Mouse (Mus musculus): ENCODE results near the gene Gpr68. TPM values are rescaled to one million over a fixed set of nuclear protein-coding genes. Genes with fewer than 3 reads are reported as not detected.
A peak's percentile ranks its signal among the peaks of the same experiment; 100 is the strongest.

The Gpr68 gene
- 0.08 TPM for polyA plus RNA-seq (2021)

DNA sequence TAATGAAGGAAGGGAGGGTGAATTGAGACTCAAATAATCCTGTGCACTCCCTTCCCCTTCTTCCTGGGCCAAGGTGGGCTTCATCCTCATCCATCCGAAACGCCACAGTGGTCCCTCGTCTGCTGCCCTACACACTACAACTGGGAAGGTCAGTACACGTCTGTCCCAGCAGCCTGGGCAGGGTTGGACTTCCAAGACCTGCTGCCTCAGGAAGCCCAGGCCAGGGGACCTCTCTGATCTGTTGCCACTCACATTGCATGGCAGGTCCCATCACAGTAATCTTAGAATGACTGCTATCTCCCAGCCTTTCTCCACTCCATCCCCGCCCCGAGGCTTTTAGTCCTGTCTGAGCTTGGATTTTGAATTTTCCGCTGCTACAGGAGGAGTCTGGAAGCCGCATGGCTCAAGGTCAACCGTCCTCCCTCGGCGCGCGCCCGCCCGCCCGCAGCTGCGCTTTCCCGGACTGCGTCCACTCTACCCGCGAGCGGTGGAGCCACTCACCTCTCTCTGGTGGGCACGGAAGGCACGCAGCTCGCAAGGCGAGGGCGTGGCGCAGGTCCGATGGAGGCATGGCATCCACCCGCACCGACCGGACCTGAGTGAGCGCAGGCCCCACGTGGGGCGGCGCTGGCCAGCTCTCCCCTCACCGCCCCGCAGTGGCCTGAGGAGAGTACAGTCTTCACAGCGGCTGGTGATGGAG, at the start of gene Gpr68:
Gpr68 (minus strand) TSS at position 601 of the 700 bp plus-strand sequence.
- ATAC-seq = no peak
- DNase-seq (ENCODE audit: low read depth, low spot score) = no peak

DNA sequence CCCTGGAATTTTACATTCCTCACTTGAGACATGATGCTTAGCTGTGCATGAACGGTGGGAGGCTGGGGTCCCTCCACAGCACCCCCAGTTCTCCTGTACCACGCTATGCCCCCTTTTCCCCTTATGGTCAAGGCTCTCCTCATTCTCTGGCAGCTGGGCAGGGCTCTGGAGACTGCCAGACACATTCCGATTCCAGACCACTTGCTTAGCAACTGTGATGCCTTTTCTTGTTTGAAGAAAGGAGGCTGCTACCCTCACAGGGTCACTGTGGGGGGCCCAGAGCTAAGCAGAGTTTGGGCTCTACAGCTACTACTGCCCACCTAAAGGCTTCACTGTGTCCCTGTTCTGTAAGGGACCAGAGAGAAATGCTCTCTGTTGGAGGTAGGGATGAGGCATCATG, 49.3 kb upstream of the Gpr68 start:
- in situ Hi-C loops (cut with MboI; ENCODE audit: low pct_unique_long_range_greater_than_20kb) = loop anchor here (5.0 kb wide), 1 partner anchor 70 kb away; the partner anchor contains the start of gene Ccdc88c
- no peak for DNase-seq (ENCODE audit: low read depth, low spot score)
- POLR2A ChIA-PET = no interaction called here
- CTCF ChIA-PET = interaction anchor here (0.6 to 6.5 kb wide), 17 partner anchors 8 to 92 kb away, joined by 3 to 60 read pairs (median 4); partner anchors contain the start of gene Ccdc88c
- no peaks in the 10 kb centered on the region for H3K27me3 ChIP-seq
- no peak for TF ChIP-seq CTCF (IDR thresholded peaks at IDR 0.05)
- no peak for ATAC-seq

More for the DNA sequence above, at the start of gene Gpr68:
- no peak for TF ChIP-seq CTCF (IDR thresholded peaks at IDR 0.05)
- POLR2A ChIA-PET = no interaction called here
- H3K27me3 ChIP-seq = no peaks in the 10 kb centered on the region
- CTCF ChIA-PET = no interaction called here
- in situ Hi-C loops (cut with MboI; ENCODE audit: low pct_unique_long_range_greater_than_20kb) = no loop called here

DNA sequence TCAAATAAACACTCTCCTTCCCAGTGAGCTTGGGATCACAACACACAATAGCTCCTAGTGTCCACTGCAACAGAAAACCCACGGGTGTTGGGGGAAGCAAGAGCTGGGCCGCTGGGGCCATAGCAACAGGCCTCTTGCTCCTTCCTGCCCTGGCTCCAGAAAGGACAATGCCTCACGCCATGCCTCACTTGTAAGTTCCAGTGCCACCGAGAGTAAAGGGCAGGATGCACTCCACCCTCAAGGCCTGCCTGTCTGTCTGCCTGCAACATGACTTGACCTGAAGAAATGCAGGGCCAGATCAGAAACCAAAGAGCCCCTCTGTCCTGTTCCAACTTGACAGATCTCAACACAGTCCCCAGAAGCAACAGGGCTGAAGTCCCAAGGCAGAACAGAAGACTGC, 48.8 kb upstream of the Gpr68 start:
- ATAC-seq = no peak
- TF ChIP-seq CTCF (IDR thresholded peaks at IDR 0.05) = no peak
- DNase-seq (ENCODE audit: low read depth, low spot score) = no peak
- in situ Hi-C loops (cut with MboI; ENCODE audit: low pct_unique_long_range_greater_than_20kb) = loop anchor here (5.0 kb wide), 1 partner anchor 70 kb away; the partner anchor contains the start of gene Ccdc88c
- ChIA-PET CTCF (interaction anchor here (0.9 to 6.5 kb wide), 3 partner anchors 31 to 78 kb away, joined by 3 to 60 read pairs (median 6); partner anchors contain the start of gene Ccdc88c), POLR2A (no interaction called here)
- H3K27me3 ChIP-seq = no peaks in the 10 kb centered on the region

DNA sequence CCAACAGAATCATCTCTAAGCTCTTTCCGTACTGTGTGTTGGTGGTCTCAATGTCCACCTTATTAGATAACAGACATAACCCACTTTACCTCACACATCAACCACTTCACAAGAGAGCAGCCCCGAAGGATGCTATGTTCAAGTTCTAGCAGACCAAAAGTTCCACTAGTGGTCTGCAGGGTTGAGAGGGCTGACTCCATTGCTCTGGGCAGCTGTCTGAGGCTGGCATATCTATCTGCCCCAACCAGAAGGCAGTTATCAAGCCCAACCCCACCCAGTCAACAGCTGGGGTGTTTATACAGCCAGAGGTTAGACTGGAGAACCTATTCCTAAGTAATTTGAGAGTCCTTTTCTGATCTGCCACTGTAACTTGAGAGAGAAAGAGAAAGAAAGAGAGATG, 48.0 kb upstream of the Gpr68 start:
- no peak for ATAC-seq
- in situ Hi-C loops (cut with MboI; ENCODE audit: low pct_unique_long_range_greater_than_20kb) = loop anchor here (5.0 kb wide), 1 partner anchor 71 kb away; the partner anchor contains the start of gene Ccdc88c

DNA sequence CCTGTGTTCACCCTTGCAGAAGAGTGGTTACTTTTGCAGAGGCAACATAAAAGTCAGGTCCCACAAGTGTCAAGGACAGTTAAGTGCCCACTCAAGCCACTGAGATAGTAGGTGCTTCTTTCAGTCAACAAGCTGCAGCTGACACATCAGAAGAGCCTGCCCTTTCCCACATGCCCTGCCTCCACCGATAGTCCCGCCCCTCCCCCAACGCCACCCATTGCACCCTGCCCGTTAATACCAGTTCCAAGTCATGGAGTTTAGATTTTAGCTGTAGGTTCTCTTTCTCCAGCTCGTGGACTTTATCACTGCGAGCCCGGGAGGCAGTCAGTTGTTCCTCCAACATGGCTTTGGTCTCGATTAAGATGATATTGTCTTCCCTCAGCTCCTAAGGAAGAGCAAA, 45.9 kb upstream of the Gpr68 start:
- no peaks in the 10 kb centered on the region for H3K27me3 ChIP-seq
- DNase-seq (ENCODE audit: low read depth, low spot score) (no peak), ATAC-seq (no peak)
- ChIA-PET POLR2A (interaction anchor here (1.9 kb wide), 1 partner anchor 76 kb away, joined by 4 read pairs; no protein-coding TSS in a partner anchor), CTCF (interaction anchor here (4.0 kb wide), 1 partner anchor 79 kb away, joined by 64 read pairs; the partner anchor contains the start of gene Ccdc88c)
- in situ Hi-C loops (cut with MboI; ENCODE audit: low pct_unique_long_range_greater_than_20kb) = no loop called here
- TF ChIP-seq CTCF (IDR thresholded peaks at IDR 0.05) = no peak

More for the DNA sequence above, 48.0 kb upstream of the Gpr68 start:
- no peak for TF ChIP-seq CTCF (IDR thresholded peaks at IDR 0.05)
- no peaks in the 10 kb centered on the region for H3K27me3 ChIP-seq
- ChIA-PET POLR2A (no interaction called here), CTCF (interaction anchor here (1.0 to 6.5 kb wide), 3 partner anchors 9 to 73 kb away, joined by 4 to 60 read pairs (median 4); partner anchors contain the start of gene Ccdc88c)
- DNase-seq (ENCODE audit: low read depth, low spot score) = no peak

DNA sequence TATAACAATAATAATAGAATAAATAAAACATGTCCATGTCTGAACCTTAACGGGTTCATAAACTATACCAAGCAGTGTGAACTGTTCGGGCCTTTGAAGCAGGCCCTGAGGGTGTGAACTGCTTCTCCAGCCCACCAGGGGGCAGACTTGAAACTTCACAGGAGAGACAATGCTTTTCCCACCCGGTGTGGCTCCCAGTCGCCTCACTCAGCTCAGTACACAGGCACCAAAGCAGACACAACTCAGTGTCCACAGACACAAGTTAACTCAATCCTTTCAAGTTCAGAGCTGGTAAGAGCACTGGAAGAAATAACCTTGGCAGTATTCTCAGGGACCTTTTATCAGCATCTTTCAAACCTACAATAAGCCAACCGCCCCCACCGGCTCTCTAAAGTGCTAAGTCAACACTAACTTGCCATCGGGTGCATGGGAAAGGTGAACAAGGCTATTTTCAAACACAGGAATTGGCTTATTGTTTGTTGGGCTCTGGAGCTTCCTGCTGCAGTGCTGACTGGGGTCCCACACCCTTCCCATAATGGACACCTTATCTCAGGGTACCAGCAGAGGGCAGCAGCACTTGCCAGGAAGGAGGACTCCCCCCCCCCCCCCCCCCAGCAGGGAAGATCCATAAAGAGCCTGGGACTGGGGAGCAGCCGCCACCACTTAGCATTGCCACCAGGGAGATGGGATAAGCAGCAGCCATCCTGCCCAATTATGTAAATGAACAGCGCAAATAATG, 44.4 kb upstream of the Gpr68 start:
- in situ Hi-C loops (cut with MboI; ENCODE audit: low pct_unique_long_range_greater_than_20kb) = no loop called here
- ATAC-seq = peak; percentile 85
- DNase-seq (ENCODE audit: low read depth, low spot score) = peak; percentile 15
- ChIA-PET CTCF (interaction anchor here (0.5 to 4.0 kb wide), 23 partner anchors 9 to 426 kb away, joined by 3 to 64 read pairs (median 4); partner anchors contain the start of gene Ccdc88c), POLR2A (no interaction called here)
- no peak for TF ChIP-seq CTCF (IDR thresholded peaks at IDR 0.05)
- H3K27me3 ChIP-seq = no peaks in the 10 kb centered on the region

DNA sequence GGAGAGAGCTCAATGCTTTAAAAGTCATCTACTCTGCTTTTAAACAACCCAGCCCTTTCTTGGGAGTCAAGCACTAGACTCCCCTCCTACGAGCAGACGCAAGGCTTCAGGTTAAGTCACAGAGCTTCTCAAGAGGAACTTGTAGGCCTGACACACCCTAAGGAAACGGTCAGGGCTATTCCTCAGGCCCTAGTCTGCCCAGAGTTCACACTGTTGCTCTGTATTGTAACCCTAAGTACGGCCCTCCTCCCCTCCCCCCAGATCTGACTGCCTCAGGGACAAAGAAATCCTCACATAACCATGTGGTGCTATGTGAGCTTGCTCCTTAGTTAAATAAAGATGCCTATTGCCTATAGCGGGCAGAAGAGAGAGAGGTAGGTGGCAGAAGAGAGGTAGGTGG, 41.1 kb upstream of the Gpr68 start:
- POLR2A ChIA-PET = no interaction called here
- no peak for TF ChIP-seq CTCF (IDR thresholded peaks at IDR 0.05)
- ATAC-seq (no peak), DNase-seq (ENCODE audit: low read depth, low spot score) (no peak)
- in situ Hi-C loops (cut with MboI; ENCODE audit: low pct_unique_long_range_greater_than_20kb) = no loop called here
- CTCF ChIA-PET = interaction anchor here (1.0 to 1.7 kb wide), 2 partner anchors 9 to 12 kb away, joined by 3 to 4 read pairs; no protein-coding TSS in a partner anchor
- H3K27me3 ChIP-seq = no peaks in the 10 kb centered on the region

DNA sequence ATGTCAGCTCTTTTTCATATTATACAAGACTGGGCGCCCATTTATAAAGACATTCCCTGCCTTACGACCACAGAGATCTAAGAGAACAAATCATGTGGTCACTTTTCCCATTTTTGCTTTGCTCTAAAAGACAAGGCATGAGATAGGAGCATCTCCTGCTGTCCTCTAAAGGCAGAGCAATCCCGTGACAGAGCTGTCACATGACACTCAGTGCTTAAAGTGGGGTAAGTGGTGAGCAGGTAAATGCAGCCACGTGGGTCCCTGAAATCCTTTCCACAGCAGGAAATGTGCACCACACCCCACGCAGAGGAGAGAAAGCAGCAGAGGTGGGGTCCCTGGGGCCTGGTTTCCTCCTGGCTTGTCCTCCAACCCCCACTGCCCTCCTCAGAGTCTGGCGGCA, 40.0 kb upstream of the Gpr68 start:
- CTCF ChIA-PET = interaction anchor here (1.0 to 1.7 kb wide), 2 partner anchors 10 to 11 kb away, joined by 3 to 4 read pairs; no protein-coding TSS in a partner anchor
- in situ Hi-C loops (cut with MboI; ENCODE audit: low pct_unique_long_range_greater_than_20kb) = no loop called here

DNA sequence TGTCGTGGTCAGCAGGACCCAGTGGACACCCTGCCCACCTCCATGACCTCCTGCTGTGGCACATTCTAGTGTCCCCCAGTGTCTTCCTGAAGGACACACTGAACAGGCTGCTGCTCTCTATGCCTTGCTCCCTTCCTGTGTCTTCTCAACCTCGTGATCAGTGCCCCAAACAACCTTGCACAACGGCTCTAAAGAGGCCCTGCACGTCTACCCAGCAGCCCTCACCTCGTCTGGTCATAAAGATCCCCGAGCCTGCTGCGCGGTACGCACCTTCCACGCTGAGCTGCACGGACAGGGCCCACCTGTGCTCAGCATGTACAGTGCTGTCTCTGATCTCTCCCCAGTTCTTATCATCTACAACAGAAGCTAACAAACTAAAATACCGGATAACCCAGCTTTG, 38.0 kb upstream of the Gpr68 start:
- in situ Hi-C loops (cut with MboI; ENCODE audit: low pct_unique_long_range_greater_than_20kb) = no loop called here
- ATAC-seq (no peak), DNase-seq (ENCODE audit: low read depth, low spot score) (no peak)
- no peak for TF ChIP-seq CTCF (IDR thresholded peaks at IDR 0.05)
- CTCF ChIA-PET = interaction anchor here (1.1 kb wide), 1 partner anchor 10 kb away, joined by 4 read pairs; no protein-coding TSS in a partner anchor
- H3K27me3 ChIP-seq = no peaks in the 10 kb centered on the region
- POLR2A ChIA-PET = interaction anchor here (1.2 kb wide), 1 partner anchor 20 kb away, joined by 3 read pairs; no protein-coding TSS in a partner anchor

More for the DNA sequence above, 40.0 kb upstream of the Gpr68 start:
- no peak for TF ChIP-seq CTCF (IDR thresholded peaks at IDR 0.05)
- DNase-seq (ENCODE audit: low read depth, low spot score) (no peak), ATAC-seq (no peak)
- POLR2A ChIA-PET = no interaction called here
- H3K27me3 ChIP-seq = no peaks in the 10 kb centered on the region

DNA sequence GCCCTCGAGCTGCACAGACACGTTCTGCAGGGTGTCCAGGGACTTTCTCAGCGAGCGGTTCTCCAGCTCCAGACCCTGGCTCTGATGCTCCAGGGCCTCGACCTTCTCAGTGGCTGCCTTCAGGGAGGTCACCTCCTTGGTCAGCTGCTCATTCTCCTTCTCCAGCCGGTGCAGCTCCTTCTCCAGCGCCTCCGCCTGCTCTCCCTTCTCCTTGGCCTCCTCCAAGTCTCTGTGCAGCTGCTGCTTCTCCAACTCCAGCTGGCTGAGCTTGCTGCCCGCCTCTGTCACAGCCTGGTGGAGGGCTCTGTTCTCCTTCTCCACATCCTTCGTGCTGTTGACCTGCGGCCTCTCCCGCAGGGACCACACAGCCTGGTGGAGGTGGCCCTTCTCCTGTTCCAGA, 37.5 kb upstream of the Gpr68 start:
- ChIA-PET POLR2A (no interaction called here), CTCF (interaction anchor here (0.8 kb wide), 1 partner anchor 94 kb away, joined by 3 read pairs; no protein-coding TSS in a partner anchor)
- in situ Hi-C loops (cut with MboI; ENCODE audit: low pct_unique_long_range_greater_than_20kb) = no loop called here
- DNase-seq (ENCODE audit: low read depth, low spot score) (no peak), ATAC-seq (no peak)
- TF ChIP-seq CTCF (IDR thresholded peaks at IDR 0.05) = no peak
- H3K27me3 ChIP-seq = no peaks in the 10 kb centered on the region

All from Patski (cell line).